Mouse (Mus musculus) gonadal fat pad, adult 2 months (tissue): ENCODE results near the gene Rxfp2. TPM values are rescaled to one million over a fixed set of nuclear protein-coding genes. Genes with fewer than 3 reads are reported as not detected.

Experiments used
- DNase-seq: peaks from one replicate; pipeline ENCODE4 v3.0.0-alpha.2; 2012; ENCODE audit warnings: low read depth
- polyA plus RNA-seq: library from polyadenylated mRNA; depleted of rRNA; stranded (reverse); fragments of >200 nt; gene quantifications from 2 replicates; pipeline ENCODE4 v1.2.3, GENCODE M21; 2012

Rxfp2 gene
- polyA plus RNA-seq, 1 experiment = 3.2 TPM

GRCm38 (mm10) chr5:150044533-150044932 is 26.1 kb downstream of the Rxfp2 start:
- DNase-seq = no peak

DNA sequence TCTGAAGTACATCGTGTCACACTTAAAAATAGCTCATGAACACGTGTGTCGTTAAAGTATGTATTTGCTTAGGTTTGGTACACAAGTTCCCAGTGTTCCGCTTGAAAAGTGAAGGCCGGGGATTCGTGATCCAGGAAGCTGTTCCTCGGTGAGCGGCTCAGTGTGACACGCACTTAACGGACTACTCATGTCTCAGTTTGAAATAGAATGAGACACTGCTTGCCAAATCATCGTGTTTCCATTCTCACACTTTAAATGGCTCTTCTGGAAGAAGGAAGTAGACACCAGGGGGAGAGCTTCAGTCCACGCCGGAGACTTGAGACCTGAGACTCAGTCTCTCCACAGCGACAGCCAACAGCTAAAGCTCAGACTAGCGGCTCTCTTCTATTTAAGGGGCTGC is 28.0 kb downstream of the Rxfp2 start:
- no peak for DNase-seq

DNA sequence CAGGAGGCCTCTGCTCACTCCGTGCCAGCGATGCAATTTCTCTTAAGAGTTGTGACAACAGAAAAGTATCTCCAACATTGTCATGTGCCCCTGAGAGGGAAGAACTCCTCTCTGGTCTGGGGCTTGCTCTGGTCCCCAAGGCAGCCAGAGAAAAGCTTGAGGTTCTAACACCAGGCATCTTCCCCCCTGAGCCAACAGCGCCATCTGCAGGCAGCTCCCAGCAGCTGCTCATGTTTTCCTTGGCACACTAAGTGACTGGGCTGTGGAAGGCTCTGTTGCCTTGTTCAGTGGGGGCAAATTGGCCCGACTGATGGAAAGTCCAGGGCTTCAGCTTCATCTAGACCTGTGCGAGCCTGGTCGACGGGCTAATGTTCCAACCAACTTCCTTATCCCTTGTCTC is 31.5 kb downstream of the Rxfp2 start:
- no peak for DNase-seq

GRCm38 (mm10) chr5:150051828-150052227 is 33.4 kb downstream of the Rxfp2 start:
- DNase-seq = no peak

DNA sequence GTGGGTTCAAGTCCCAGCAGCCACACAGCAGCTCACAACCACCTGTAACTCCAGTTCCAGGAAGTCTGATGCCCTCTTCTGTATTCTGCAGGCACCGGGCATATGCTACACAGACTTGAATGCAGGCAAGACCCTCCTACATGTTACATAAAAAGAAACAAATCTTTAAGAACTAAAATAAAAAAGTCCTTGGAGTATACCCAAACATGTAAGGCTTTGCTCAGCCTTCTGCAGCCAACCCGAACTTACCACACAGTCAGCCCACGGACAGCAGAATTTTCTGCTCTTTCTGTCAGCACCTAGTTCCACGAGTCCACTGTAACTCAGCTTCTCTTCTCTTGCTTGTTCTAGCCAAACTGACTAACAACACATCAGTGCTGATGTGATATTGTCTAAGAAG is 34.8 kb downstream of the Rxfp2 start:
- DNase-seq = no peak

DNA sequence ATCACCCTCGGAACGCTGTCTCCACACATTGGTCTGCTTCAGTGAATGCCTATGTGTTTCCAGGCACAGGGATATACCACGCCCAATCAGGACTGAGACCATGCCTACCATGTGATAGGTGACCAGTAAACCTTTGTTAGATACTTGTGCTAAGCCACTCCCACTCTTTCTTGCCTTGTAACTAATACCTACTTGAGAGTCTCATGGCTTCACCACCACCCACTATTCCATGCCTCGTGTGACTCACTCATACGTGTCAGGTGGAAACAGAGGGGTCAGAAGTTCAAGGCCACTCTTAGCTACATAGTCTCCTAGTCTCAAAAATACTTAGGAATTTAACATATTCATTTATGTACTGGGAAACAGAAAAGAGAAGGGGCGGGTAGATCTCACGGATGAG is 35.5 kb downstream of the Rxfp2 start:
- no peak for DNase-seq

GRCm38 (mm10) chr5:150055322-150055721 is 36.8 kb downstream of the Rxfp2 start:
- no peak for DNase-seq

GRCm38 (mm10) chr5:150056056-150056455 is 37.6 kb downstream of the Rxfp2 start:
- DNase-seq = no peak

DNA sequence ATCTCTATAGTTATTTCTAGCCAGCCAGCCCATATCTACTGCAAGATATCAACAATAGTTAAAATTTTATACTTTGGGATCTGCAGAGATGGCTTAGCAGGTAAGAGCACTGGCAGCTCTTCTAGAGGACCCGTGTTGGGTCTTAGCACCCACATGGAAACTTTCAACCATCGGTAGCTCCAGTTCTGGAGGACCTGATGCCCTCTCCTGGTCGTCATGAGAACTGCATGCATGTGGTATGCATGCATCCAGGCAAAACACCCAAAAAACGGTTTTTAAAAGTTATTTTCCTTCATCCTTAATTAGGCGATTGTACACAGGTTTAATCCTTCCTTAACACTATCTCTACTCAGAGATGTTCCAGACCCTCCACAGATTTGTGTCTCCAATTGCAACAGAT is 40.4 kb downstream of the Rxfp2 start:
- no peak for DNase-seq

DNA sequence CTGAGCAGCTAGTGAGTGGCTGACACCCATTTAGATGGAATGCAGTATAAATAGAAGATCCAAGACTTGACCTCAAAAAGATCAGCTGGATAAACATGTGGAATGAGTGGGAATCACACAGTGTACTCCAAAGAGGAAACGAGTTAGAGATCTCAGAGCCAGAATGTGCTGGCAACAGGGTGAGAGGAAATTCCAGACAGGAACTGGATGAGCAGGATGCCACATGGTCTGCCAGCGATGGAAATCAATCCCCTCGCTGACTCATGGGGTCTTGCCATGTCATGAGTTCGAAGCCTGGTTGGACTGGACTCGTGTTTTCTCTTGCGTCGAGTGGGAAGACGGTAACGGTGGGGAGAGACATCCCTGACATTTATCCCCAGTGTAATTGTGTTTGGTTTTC is 41.0 kb downstream of the Rxfp2 start:
- no peak for DNase-seq

DNA sequence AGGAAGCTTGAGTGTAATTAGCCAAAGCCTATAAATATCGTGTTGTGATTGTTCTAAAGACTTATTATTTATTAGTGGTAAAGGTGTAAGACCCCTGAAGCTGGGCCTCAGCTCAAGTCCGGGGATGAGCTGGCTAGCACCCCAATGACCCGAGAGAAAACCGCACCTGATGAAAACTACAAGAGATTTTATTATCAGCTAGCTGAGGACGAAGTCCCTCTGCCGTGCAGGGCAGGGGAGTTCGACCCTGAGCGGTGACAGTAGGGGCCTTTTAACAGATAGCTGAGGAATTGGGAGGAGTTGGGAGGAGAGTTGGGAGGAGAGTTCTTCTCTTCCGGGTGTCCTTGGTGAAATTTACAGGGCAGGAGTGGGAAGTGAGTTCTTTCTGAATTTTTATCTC is 42.6 kb downstream of the Rxfp2 start:
- DNase-seq = no peak

- DNase-seq = no peak
These were observed 45.8 kb downstream of the Rxfp2 start for GRCm38 (mm10) chr5:150064286-150064685.

- DNase-seq = no peak
These were observed 51.6 kb downstream of the Rxfp2 start for GRCm38 (mm10) chr5:150070086-150070485.

DNA sequence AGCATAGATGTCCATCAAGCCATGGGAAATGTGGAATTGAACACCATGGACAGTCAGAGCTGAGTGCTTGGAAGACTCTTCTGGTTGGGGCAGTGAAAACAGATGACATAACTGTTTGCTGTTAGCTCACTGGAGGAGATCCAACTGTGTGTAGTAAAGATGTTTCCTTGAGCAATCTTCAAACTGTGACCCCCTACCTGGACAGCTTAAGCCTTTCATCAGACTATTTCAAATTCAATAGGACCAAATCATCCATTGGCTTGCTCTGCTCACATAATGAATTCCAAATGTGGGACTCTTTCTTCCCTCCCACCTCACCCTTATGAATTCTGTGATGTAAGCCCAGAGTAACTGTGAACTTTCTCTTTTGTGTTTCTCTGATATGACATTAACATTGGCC is 53.3 kb downstream of the Rxfp2 start:
- DNase-seq = no peak

- no peak for DNase-seq
These were observed 61.7 kb downstream of the Rxfp2 start for GRCm38 (mm10) chr5:150079866-150080797.

GRCm38 (mm10) chr5:150082696-150083095 is 64.2 kb downstream of the Rxfp2 start:
- DNase-seq = no peak

DNA sequence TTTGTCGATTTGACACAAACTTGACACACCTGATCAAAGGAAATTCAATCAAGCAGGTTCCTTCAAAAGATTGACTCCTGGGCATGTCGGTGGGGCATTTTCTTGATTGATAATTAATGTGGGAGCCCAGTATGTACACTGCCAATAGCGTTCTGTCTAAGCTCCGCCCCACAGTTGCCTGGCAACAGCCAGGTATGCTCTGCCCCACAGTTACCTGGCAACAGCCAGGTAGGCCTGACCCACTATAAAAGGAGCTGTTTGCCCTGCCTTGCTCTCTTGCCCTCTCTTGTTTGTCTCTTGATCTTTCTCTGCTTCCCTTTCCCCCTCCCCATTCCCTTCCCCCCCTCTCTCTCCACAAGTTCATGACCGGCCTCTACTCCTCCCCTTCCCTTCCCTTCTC is 64.7 kb downstream of the Rxfp2 start:
- DNase-seq = no peak

GRCm38 (mm10) chr5:150097620-150098019 is 79.1 kb downstream of the Rxfp2 start:
- no peak for DNase-seq

DNA sequence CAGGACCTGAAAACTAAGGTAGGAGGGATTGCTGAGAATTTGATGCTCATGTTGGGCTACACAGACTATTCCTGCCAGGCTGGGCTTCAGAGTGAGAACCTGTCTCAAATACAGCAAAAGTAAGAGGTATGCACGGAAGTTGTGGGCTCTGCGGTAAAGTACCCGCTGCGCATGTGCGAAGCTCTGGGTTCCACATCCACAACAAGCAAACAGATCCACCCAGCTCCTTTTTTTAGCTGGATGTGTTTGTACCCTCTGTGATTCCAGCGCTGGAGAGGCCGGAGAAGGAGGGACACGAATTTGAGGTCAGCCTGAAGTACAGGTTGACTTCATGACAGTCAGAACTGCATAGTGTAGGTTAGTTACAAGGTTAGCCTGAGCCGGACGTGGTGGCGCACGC is 80.3 kb downstream of the Rxfp2 start:
- no peak for DNase-seq

DNA sequence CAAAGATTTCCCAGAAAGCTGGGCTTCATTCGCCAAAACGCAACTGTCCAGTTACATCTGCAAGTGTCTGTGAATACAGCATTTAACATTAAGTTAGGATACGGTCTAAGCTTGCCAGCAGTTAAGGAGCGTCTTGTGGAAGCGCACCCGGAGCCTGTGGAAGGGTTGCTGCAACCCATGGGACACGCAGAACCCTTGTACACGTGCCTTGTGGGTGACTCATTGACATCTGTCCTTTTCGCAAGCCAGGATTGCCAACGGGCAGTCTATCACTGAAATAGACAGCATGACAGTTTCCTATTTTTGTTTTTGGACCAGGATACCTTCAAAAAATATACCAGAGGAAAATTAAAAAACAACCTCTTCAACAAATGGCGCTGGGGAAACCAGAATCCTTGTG is 83.3 kb downstream of the Rxfp2 start:
- DNase-seq = no peak

- no peak for DNase-seq
These were observed 87.9 kb downstream of the Rxfp2 start for GRCm38 (mm10) chr5:150106358-150106757.

DNA sequence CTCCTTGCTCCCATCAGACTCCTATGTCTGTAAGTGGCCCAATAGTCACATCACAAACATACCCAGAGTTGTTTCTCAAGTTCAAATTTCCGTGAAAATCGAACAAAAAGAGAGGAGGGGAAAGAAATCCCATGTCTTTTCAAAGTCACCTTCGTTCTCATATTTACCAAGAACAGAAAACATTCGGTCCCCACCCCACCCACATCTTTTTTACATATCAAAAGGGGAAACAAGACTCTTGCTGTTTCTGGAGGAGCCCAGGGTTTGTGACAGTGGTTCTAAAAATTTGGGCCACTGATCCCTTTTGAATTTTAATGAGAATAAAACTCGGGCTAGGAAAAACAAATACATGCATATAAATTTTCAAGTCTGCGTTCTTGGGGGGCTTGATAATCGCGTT is 92.8 kb downstream of the Rxfp2 start:
- DNase-seq = no peak

DNA sequence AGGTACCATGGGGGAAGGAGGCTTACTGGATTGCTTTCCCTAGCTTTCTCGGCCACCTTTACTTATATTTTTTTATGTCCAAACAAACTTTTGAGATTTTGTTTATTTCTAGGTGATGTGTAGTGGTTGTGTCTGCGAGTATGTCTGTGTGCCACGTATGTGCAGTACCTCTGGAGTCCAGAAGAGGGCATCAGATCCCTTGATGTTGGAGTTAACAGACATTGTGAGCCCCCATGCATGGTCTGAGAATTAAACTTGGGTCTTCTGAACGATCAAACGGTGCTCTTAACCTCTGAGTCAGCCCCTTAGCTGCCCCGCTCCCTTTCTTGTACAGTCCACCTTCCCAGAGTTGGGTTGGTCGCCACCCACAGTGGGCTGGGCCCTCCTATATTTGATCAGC is 95.5 kb downstream of the Rxfp2 start:
- DNase-seq = no peak

GRCm38 (mm10) chr5:150114778-150115177 is 96.3 kb downstream of the Rxfp2 start:
- no peak for DNase-seq
